Mouse (Mus musculus) hindbrain, postnatal 0 days (tissue): ENCODE measurements around the gene Pnliprp2. TPM values are rescaled to one million over a fixed set of nuclear protein-coding genes. Genes with fewer than 3 reads are reported as not detected.

ENCODE experiments used
- ATAC-seq: fragments of 200-750 bp; cut with Nextera tagmentation; 2 replicates; pipeline ENCODE4 v1.8.0; 2017; ENCODE audit warnings: mild to moderate bottlenecking, moderate TSS enrichment, moderate library complexity
- DNase-seq: peaks from one replicate; pipeline ENCODE4 v3.0.0-alpha.2; 2015; ENCODE audit warnings: low spot score
- H3K27ac ChIP-seq: fragments of 300-500 bp; sonication (generic); 2 replicates; pipeline ENCODE4 v1.5.1; 2014; ENCODE audit warnings: mild to moderate bottlenecking
- H3K27me3 ChIP-seq: fragments of 300-500 bp; sonication (generic); 2 replicates; pipeline ENCODE4 v1.6.1; 2014; ENCODE audit warnings: low read length, mixed read lengths; ENCODE audit not compliant: insufficient read depth
- H3K36me3 ChIP-seq: fragments of 300-500 bp; sonication (generic); 2 replicates; pipeline ENCODE4 v1.6.1; 2014; ENCODE audit warnings: low read length, mixed read lengths; ENCODE audit not compliant: insufficient read depth
- H3K4me1 ChIP-seq: fragments of 300-500 bp; sonication (generic); 2 replicates; pipeline ENCODE4 v1.6.1; 2014; ENCODE audit warnings: antibody characterized with exemption, low read length, mixed read lengths; ENCODE audit not compliant: insufficient read depth
- H3K4me2 ChIP-seq: fragments of 300-500 bp; sonication (generic); 2 replicates; pipeline ENCODE4 v1.6.1; 2014; ENCODE audit warnings: low read depth, mild to moderate bottlenecking, low read length, moderate library complexity, mixed read lengths
- H3K4me3 ChIP-seq: fragments of 300-500 bp; sonication (generic); 2 replicates; pipeline ENCODE4 v1.5.1; 2014; ENCODE audit warnings: low read length
- H3K9ac ChIP-seq: fragments of 300-500 bp; sonication (generic); replicated peaks from 2 replicates; pipeline ENCODE4 v1.6.1; 2014; ENCODE audit warnings: mild to moderate bottlenecking, low read length, moderate library complexity, mixed read lengths
- H3K9me3 ChIP-seq: fragments of 300-500 bp; sonication (generic); 2 replicates; pipeline ENCODE4 v1.6.1; 2016; ENCODE audit warnings: low read length, mixed read lengths
- CTCF ChIP-seq: IDR thresholded peaks from 2 replicates; pipeline ENCODE4 v1.5.1; 2016; ENCODE audit warnings: antibody characterized with exemption, control low read depth, low read depth
- WGBS: fragments of 180-500 bp; shearing (Covaris S2); extraction: QIAGEN DNeasy Blood & Tissue Kit; methylation state at CpG from one replicate; pipeline ENCODE4 v1.1.7; 2014; 5-methylcytosine and 5-hydroxymethylcytosine counted together
- polyA plus RNA-seq: library from polyadenylated mRNA; unstranded; fragments of >200 nt; fragmentation: Nextera tagmentation; extraction: Ambion mirVana; gene quantifications from 2 replicates; pipeline ENCODE4 v1.2.1, GENCODE M21; 2015
- total RNA-seq: library from RNA; depleted of rRNA; stranded (reverse); fragments of >200 nt; gene quantifications from 2 replicates; pipeline ENCODE4 v1.2.3, GENCODE M21; 2014; rRNA removed

Gene Pnliprp2
- total and polyA plus RNA-seq, 2 experiments from 2014 or later: not detected

DNA sequence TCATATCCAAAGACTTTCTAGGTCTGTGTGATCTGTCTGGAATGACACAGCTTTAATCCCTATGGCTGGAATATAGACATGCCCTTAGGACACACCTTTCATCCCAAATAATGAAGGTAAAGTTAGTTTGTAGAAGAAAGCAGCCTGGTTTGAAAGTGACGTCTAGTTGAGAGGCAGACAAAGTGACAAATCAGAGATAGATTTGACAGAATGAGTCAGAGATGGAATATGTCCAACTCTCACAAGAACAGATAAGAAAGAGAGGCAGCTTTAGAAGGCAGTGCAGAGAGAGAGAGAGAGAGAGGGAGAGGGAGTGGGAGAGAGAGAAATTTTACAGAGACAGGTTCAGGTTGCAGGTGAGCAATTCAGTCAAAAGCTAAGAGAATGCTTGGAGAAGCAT, 64.8 kb downstream of the Pnliprp2 start:
- DNase-seq (no peak), ATAC-seq (no peak)
- no peaks in the 10 kb centered on the region for H3K9me3 ChIP-seq
- no peak overlapping the region for H3K4me3 ChIP-seq
- WGBS: 76% methylated on average over 1 of the region's 1 CpGs
- H3K27me3 ChIP-seq: no peaks in the 10 kb centered on the region
- no peak overlapping the region for H3K9ac ChIP-seq
- H3K36me3 ChIP-seq: no peaks in the 10 kb centered on the region
- H3K27ac ChIP-seq: no peak overlapping the region
- TF ChIP-seq CTCF: no peak
- peaks cover 7% of the 10 kb centered on the region for H3K4me1 ChIP-seq
- no peak overlapping the region for H3K4me2 ChIP-seq

Other genes with a start within 250 kb of the Pnliprp2 start
- gene Ccdc172, start 247.7 kb upstream of the Pnliprp2 start, total RNA-seq: not detected in 2 replicates
- not detected in 2 replicates for gene Ccdc172, start 247.7 kb upstream of the Pnliprp2 start, polyA plus RNA-seq
- gene Pnlip, start 107.2 kb upstream of the Pnliprp2 start, total RNA-seq: 0.65 and 1.3 TPM in 2 replicates
- 1.4 and 1.5 TPM in 2 replicates for gene Pnlip, start 107.2 kb upstream of the Pnliprp2 start, polyA plus RNA-seq
- not detected in 2 replicates for gene Pnliprp1, start 30.8 kb upstream of the Pnliprp2 start, total RNA-seq
- gene Pnliprp1, start 30.8 kb upstream of the Pnliprp2 start, polyA plus RNA-seq: not detected in 2 replicates
- gene 1700019N19Rik, start 34.7 kb downstream of the Pnliprp2 start, total RNA-seq: not detected in 2 replicates
- not detected in 2 replicates for gene 1700019N19Rik, start 34.7 kb downstream of the Pnliprp2 start, polyA plus RNA-seq
- 1.5 and 2.0 TPM in 2 replicates for gene Eno4, start 183.7 kb downstream of the Pnliprp2 start, total RNA-seq
- gene Eno4, start 183.7 kb downstream of the Pnliprp2 start, polyA plus RNA-seq: 1.3 and 1.5 TPM in 2 replicates
- gene Hspa12a, start 183.9 kb downstream of the Pnliprp2 start, total RNA-seq: 70.8 and 84.6 TPM in 2 replicates
- gene Hspa12a, start 183.9 kb downstream of the Pnliprp2 start, polyA plus RNA-seq: 52.8 and 56.1 TPM in 2 replicates